Mouse (Mus musculus) heart, embryonic 16.5 days (tissue): ENCODE results near the gene Rfng. TPM values are rescaled to one million over a fixed set of nuclear protein-coding genes. Genes with fewer than 3 reads are reported as not detected.
A peak's percentile ranks its signal among the peaks of the same experiment; 100 is the strongest.

ENCODE experiments used
- ATAC-seq: fragments of 200-750 bp; cut with Nextera tagmentation; replicated peaks from 2 replicates; pipeline ENCODE4 v1.8.0; 2017; ENCODE audit warnings: moderate number of reproducible peaks; ENCODE audit not compliant: insufficient read depth, low FRiP score; ENCODE audit errors: extremely low read depth
- H3K27ac ChIP-seq: fragments of 300-500 bp; sonication (generic); 2 replicates; pipeline ENCODE4 v1.5.1; 2014; ENCODE audit warnings: mild to moderate bottlenecking, low read length, control low read depth, moderate library complexity
- H3K27me3 ChIP-seq: fragments of 300-500 bp; sonication (generic); 2 replicates; pipeline ENCODE4 v1.6.1; 2014; ENCODE audit warnings: low read length, mixed read lengths; ENCODE audit not compliant: control insufficient read depth, insufficient read depth
- H3K36me3 ChIP-seq: fragments of 300-500 bp; sonication (generic); 2 replicates; pipeline ENCODE4 v1.6.1; 2014; ENCODE audit not compliant: control insufficient read depth, insufficient read depth
- H3K4me1 ChIP-seq: fragments of 300-500 bp; sonication (generic); 2 replicates; pipeline ENCODE4 v1.6.1; 2014; ENCODE audit warnings: low read length, mixed read lengths; ENCODE audit not compliant: control insufficient read depth, insufficient read depth
- H3K4me2 ChIP-seq: fragments of 300-500 bp; sonication (generic); 2 replicates; pipeline ENCODE4 v1.6.1; 2014; ENCODE audit warnings: low read depth, mild to moderate bottlenecking, control low read depth, low read length
- H3K4me3 ChIP-seq: fragments of 300-500 bp; sonication (generic); 2 replicates; pipeline ENCODE4 v1.5.1; 2014; ENCODE audit warnings: mild to moderate bottlenecking, control low read depth, low read length
- H3K9ac ChIP-seq: fragments of 300-500 bp; sonication (generic); 2 replicates; pipeline ENCODE4 v1.6.1; 2014; ENCODE audit warnings: low read length, control low read depth
- H3K9me3 ChIP-seq: fragments of 300-500 bp; sonication (generic); replicated peaks from 2 replicates; pipeline ENCODE4 v1.6.1; 2016; ENCODE audit warnings: low read length; ENCODE audit not compliant: control insufficient read depth
- WGBS: fragments of 180-500 bp; shearing (Covaris S2); extraction: QIAGEN DNeasy Blood & Tissue Kit; methylation state at CpG from one replicate; pipeline ENCODE4 v1.1.7; 2014; 5-methylcytosine and 5-hydroxymethylcytosine counted together
- polyA plus RNA-seq: library from polyadenylated mRNA; unstranded; fragments of >200 nt; fragmentation: Nextera tagmentation; extraction: Ambion mirVana; gene quantifications from 2 replicates; pipeline ENCODE4 v1.2.1, GENCODE M21; 2015

Gene Rfng
- polyA plus RNA-seq, 1 experiment from 2014 or later: 28.4 TPM

GRCm38 (mm10) chr11:120740981-120741380 lies 43.0 kb downstream of the Rfng start:
- Histone ChIP-seq H3K9ac (no peak overlapping the region), H3K36me3 (no peaks in the 10 kb centered on the region)
- 85% methylated on average over 5 of the region's 5 CpGs for WGBS

GRCm38 (mm10) chr11:120736424-120736823 lies 47.6 kb downstream of the Rfng start:
- H3K27me3 ChIP-seq: no peaks in the 10 kb centered on the region
- H3K9me3 ChIP-seq: no peaks in the 10 kb centered on the region
- peaks cover 2% of the 10 kb centered on the region; the same call in 1 of the 2 replicates for H3K4me1 ChIP-seq
- H3K36me3 ChIP-seq: no peaks in the 10 kb centered on the region
- H3K4me2 ChIP-seq: no peak overlapping the region
- 67% methylated on average over 6 of the region's 6 CpGs for WGBS
- H3K4me3 ChIP-seq: no peak overlapping the region
- no peak overlapping the region for H3K9ac ChIP-seq
- H3K27ac ChIP-seq: no peak overlapping the region
- ATAC-seq: no peak

More at GRCm38 (mm10) chr11:120740981-120741380, 43.0 kb downstream of the Rfng start:
- no peak for ATAC-seq
- H3K9me3 ChIP-seq: no peaks in the 10 kb centered on the region
- H3K4me3 ChIP-seq: no peak overlapping the region
- no peak overlapping the region for H3K4me2 ChIP-seq
- H3K27ac ChIP-seq: no peak overlapping the region
- no peaks in the 10 kb centered on the region for H3K27me3 ChIP-seq
- H3K4me1 ChIP-seq: no peaks in the 10 kb centered on the region

- Histone ChIP-seq H3K9ac (no peak overlapping the region), H3K27me3 (no peaks in the 10 kb centered on the region), H3K4me1 (peaks cover 2% of the 10 kb centered on the region; the same call in 1 of the 2 replicates), H3K4me2 (no peak overlapping the region), H3K36me3 (no peaks in the 10 kb centered on the region), H3K9me3 (no peaks in the 10 kb centered on the region), H3K27ac (no peak overlapping the region), H3K4me3 (no peak overlapping the region)
- 43% methylated on average over 6 of the region's 6 CpGs for WGBS
- no peak for ATAC-seq
Observed at GRCm38 (mm10) chr11:120733521-120733920, 50.5 kb downstream of the Rfng start.

- Histone ChIP-seq H3K36me3 (no peaks in the 10 kb centered on the region), H3K4me1 (peaks cover 2% of the 10 kb centered on the region; the same call in 1 of the 2 replicates), H3K9me3 (no peaks in the 10 kb centered on the region), H3K4me2 (no peak within 1 kb of the TSS), H3K4me3 (no peak within 1 kb of the TSS), H3K27ac (0 out of 2 replicates have a peak within 1 kb of the TSS, but pooled peaks have one; percentile 31), H3K9ac (no peak within 1 kb of the TSS), H3K27me3 (no peaks in the 10 kb centered on the region)
- no peak for ATAC-seq
- WGBS: 56% methylated on average over 12 of the region's 12 CpGs
Observed at GRCm38 (mm10) chr11:120731858-120732680, 51.9 kb downstream of the Rfng start, which contains the start of gene Cbr2. Gene Cbr2, minus strand, starts transcription at chr11:120732114.

- no peaks in the 10 kb centered on the region for H3K9me3 ChIP-seq
- no peak for ATAC-seq
- H3K4me2 ChIP-seq: no peak overlapping the region
- no peaks in the 10 kb centered on the region for H3K27me3 ChIP-seq
- 91% methylated on average over 1 of the region's 1 CpGs for WGBS
- H3K4me3 ChIP-seq: no peak overlapping the region
- no peaks in the 10 kb centered on the region for H3K36me3 ChIP-seq
- H3K27ac ChIP-seq: 0 out of 2 replicates have a peak overlapping the region, but pooled peaks have one; percentile 31
- H3K4me1 ChIP-seq: peaks cover 7% of the 10 kb centered on the region
- no peak overlapping the region for H3K9ac ChIP-seq
Observed at GRCm38 (mm10) chr11:120731395-120731794, 52.6 kb downstream of the Rfng start.

Other genes starting within 250 kb of the Rfng start
- 134 and 139 TPM in 2 replicates for gene Mcrip1, start 234.5 kb downstream of the Rfng start, polyA plus RNA-seq
- 3.3 and 8.5 TPM in 2 replicates for gene Ppp1r27, start 233.1 kb downstream of the Rfng start, polyA plus RNA-seq
- 435 and 437 TPM in 2 replicates for gene P4hb, start 211.0 kb downstream of the Rfng start, polyA plus RNA-seq
- 435 and 439 TPM in 2 replicates for gene Arhgdia, start 202.6 kb downstream of the Rfng start, polyA plus RNA-seq
- 223 and 229 TPM in 2 replicates for gene Alyref, start 185.8 kb downstream of the Rfng start, polyA plus RNA-seq
- gene Anapc11, start 185.8 kb downstream of the Rfng start, polyA plus RNA-seq: 179 and 193 TPM in 2 replicates
- 13.6 and 15.5 TPM in 2 replicates for gene Npb, start 175.7 kb downstream of the Rfng start, polyA plus RNA-seq
- 109 and 117 TPM in 2 replicates for gene Pcyt2, start 166.3 kb downstream of the Rfng start, polyA plus RNA-seq
- 21.1 and 28.1 TPM in 2 replicates for gene Sirt7, start 159.0 kb downstream of the Rfng start, polyA plus RNA-seq
- 14.7 and 19.1 TPM in 2 replicates for gene Mafg, start 150.6 kb downstream of the Rfng start, polyA plus RNA-seq
- 15.2 and 18.5 TPM in 2 replicates for gene Pycr1, start 140.4 kb downstream of the Rfng start, polyA plus RNA-seq
- gene Myadml2, start 136.0 kb downstream of the Rfng start, polyA plus RNA-seq: 17.0 and 19.5 TPM in 2 replicates
- 0.20 and 1.00 TPM in 2 replicates for gene Notum, start 123.0 kb downstream of the Rfng start, polyA plus RNA-seq
- 105 and 109 TPM in 2 replicates for gene Aspscr1, start 111.2 kb downstream of the Rfng start, polyA plus RNA-seq
- 107 and 112 TPM in 2 replicates for gene Cenpx, start 70.5 kb downstream of the Rfng start, polyA plus RNA-seq
- gene Lrrc45, start 70.3 kb downstream of the Rfng start, polyA plus RNA-seq: 34.1 and 34.8 TPM in 2 replicates
- 8.7 and 10.6 TPM in 2 replicates for gene Rac3, start 62.7 kb downstream of the Rfng start, polyA plus RNA-seq
- 15.3 and 17.1 TPM in 2 replicates for gene Dcxr, start 56.9 kb downstream of the Rfng start, polyA plus RNA-seq
- 54.8 and 59.4 TPM in 2 replicates for gene Cbr2, start 52.1 kb downstream of the Rfng start, polyA plus RNA-seq
- 1.3 and 6.9 TPM in 2 replicates for gene Hmga1b, start 21.4 kb downstream of the Rfng start, polyA plus RNA-seq
- 124 and 135 TPM in 2 replicates for gene Gps1, start 65 bp upstream of the Rfng start, polyA plus RNA-seq
- gene Dus1l, start 12.2 kb upstream of the Rfng start, polyA plus RNA-seq: 44.7 and 49.7 TPM in 2 replicates
- gene Fasn, start 40.3 kb upstream of the Rfng start, polyA plus RNA-seq: 24.9 and 28.7 TPM in 2 replicates
- gene Ccdc57, start 148.7 kb upstream of the Rfng start, polyA plus RNA-seq: 4.0 and 4.5 TPM in 2 replicates
- gene Slc16a3, start 164.3 kb upstream of the Rfng start, polyA plus RNA-seq: 164 and 206 TPM in 2 replicates
- 68.8 and 76.1 TPM in 2 replicates for gene Csnk1d, start 207.1 kb upstream of the Rfng start, polyA plus RNA-seq